Mouse (Mus musculus) inflammation-experienced regulatory T-cells (primary cell): Measurements from ENCODE around the gene Atp13a5. TPM values are rescaled to one million over a fixed set of nuclear protein-coding genes. Genes with fewer than 3 reads are reported as not detected.

Experiments used
- polyA plus RNA-seq, 2 experiments: library from polyadenylated mRNA; unstranded; fragments of 100-300 nt; shearing (Covaris generic); gene quantifications; one replicate each; pipeline ENCODE4 v1.2.1; 2017

Gene Atp13a5
- under 1 TPM in 1 of 2 experiments, not detected in 1; 0.18 TPM for polyA plus RNA-seq

GRCm38 (mm10) chr16:29378458-29378857 is at the start of gene Atp13a5:
TSS of gene Atp13a5 (minus strand) at chr16:29378732.

GRCm38 (mm10) chr16:29209605-29210411 is 168.7 kb downstream of the Atp13a5 start, which contains the start of gene Hrasls:
TSS of gene Hrasls (plus strand) at chr16:29209695.

Other genes with a start within 250 kb of the Atp13a5 start
- gene Hrasls, start 169.0 kb downstream of the Atp13a5 start, polyA plus RNA-seq = 1 to 10 TPM in 1 of 2 experiments, under 1 TPM in 1; 0.11 to 1.8 TPM
- gene Atp13a4, start 166.1 kb upstream of the Atp13a5 start, polyA plus RNA-seq = under 1 TPM; 0.20 to 0.88 TPM
- 10 to 100 TPM; 26.2 to 32.6 TPM for gene Opa1, start 200.6 kb upstream of the Atp13a5 start, polyA plus RNA-seq